Mouse (Mus musculus): ENCODE measurements around the gene Sbno2.

The Sbno2 gene

DNA sequence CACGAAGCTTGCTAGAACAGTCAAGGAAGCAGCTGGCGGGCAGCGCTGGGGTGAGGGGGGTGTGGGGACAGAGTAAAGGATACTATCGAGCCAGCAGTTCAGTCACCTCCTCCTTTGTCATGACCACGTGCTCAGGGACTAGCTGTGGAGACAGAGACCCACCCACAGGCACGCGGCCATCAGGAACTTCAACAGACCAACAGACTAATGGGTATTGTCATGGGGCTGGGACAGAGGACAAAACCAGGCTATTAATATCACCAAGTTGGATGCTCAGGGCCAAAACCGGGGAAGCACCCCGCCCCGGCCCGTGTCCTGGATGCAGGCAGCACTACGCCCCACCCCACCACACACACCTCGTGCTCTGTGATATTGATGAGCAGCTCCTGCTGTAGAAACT is 68.5 kb downstream of the Sbno2 start:
- DNase-seq (ENCODE audit: low spot score) = peak; percentile 75

- DNase-seq (ENCODE audit: low spot score) = no peak
Measured at GRCm38 (mm10) chr10:80035686-80036085, 69.7 kb downstream of the Sbno2 start.

- DNase-seq (ENCODE audit: low spot score) = peak; percentile 66
Measured at GRCm38 (mm10) chr10:80035148-80035547, 70.2 kb downstream of the Sbno2 start.

GRCm38 (mm10) chr10:80033511-80034391 is 71.6 kb downstream of the Sbno2 start:
- DNase-seq (ENCODE audit: low spot score) = peak; percentile 89

DNA sequence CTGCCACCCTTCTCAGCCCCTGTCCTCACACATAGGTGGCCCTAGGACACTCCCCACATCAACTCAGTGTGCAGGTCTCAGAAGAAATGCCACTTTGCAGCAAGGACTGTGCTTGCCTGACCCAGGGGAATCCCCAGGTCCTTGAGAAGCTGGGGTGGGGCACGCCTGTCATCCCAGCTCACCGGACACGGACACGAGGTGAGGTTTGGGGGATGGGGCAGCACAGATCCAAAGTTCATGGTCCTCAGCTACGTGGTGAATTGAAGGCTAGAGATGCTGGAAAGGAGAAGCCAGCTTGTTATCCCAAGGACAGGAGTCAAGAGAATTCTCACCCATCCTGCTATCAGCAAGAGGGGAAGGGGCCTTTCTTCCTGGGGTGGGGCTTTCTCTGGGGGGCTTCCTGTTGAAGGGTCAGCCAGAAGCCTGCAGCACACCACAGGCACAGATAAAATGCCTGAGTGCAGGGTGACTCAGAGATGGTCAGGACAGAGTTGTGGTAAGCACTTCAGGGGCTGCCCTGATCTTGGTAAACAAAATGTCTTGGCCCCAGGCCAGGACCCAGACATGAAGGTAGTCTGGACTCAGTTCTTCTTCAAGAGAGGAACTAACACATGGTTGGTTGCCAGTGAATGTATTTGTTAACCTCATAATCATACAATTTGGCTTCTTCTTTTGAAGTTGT is 72.4 kb downstream of the Sbno2 start:
- peak; percentile 86 for DNase-seq (ENCODE audit: low spot score)

GRCm38 (mm10) chr10:80030736-80031135 is 74.6 kb downstream of the Sbno2 start:
- no peak for DNase-seq (ENCODE audit: low spot score)

GRCm38 (mm10) chr10:80030191-80030590 is 75.2 kb downstream of the Sbno2 start:
- DNase-seq (ENCODE audit: low spot score) = no peak

DNA sequence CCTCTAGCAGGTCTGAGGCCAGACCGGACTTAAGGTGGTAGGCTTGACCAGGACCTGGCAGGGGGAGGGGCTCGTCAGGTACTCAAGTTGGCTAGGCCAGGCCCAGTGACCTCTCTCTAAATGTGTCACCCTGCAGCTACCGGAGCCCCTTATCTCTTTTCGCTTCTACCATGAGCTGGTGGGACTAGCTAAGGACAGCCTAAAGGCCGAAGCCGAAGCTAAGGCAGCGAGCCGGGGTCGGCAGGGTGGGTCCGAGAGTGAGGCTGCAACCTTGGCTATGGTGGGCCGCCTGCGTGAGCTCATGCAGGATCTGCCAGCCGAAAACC is 76.9 kb downstream of the Sbno2 start:
- no peak for DNase-seq (ENCODE audit: low spot score)

DNA sequence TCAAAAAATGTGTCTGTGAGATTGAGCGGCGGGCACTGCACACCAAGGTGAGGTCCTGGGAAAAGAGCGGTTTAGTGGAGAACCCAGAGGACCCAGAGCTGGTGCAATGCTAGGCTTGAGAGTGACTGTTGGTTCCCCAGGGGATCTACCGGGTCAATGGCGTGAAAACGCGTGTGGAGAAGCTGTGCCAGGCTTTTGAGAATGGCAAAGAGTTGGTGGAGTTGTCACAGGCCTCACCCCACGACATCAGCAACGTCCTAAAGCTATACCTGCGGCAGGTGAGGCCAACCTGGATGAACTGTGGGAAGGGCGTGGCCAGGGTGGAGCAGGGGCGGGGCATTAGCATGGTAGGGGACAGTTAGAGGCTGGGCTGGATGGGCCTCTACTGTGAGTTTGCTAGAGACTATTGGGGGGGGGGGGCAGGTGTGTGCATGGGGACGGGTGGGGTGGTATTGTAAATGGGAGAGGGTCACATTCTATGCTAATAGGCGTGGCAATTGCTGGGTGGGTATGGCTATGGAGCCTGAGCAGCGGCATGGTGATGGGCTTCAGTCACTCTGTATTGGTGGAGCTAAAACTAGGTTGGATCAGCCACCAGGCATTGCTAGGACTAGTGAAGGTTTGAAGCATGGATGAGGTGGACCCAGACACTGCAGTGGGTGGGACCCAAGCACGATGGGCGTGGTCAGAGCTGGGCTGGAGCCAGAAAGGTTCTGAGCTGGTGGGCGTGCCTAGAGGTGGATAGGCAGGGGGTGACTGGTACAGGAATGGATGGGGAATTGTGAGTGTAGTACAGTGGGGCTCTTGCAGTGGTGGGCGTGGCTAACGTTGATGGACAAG is 77.5 kb downstream of the Sbno2 start:
- DNase-seq (ENCODE audit: low spot score) = no peak

- no peak for DNase-seq (ENCODE audit: low spot score)
Measured at GRCm38 (mm10) chr10:80025889-80026288, 79.5 kb downstream of the Sbno2 start.

DNA sequence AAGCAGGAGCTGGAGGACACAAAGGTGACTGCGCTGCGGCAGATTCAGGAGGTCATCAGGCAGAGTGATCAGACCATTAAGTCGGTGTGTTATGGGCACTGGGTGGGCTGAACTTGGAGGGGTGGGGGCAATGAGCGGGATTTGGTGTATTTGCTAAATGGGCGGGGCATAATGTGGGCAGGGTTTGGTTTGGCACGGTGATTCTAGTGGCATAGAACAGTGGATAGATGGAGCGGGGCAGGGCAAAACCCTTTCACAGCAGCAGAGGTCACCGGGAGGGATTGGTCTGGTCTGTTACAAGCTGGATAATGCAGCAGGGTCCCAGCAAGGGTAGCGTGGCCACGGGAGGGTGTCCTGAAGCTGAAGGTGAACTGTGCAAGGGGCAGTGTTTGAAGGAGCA is 79.9 kb downstream of the Sbno2 start:
- no peak for DNase-seq (ENCODE audit: low spot score)

DNA sequence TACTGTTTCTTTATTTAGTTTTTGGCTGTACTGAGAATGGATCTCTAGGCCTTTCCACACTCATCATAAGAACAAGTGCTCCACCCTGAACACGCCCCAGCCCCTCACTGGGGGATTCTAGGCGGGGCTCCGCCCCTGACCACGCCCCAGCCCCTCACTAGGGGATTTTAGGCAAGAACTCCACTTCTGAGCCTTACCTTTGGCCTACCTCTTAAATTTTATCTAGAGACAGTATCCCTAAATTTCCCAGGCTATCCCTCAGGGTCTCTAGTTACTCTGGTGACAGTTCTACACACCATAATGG is 80.4 kb downstream of the Sbno2 start:
- no peak for DNase-seq (ENCODE audit: low spot score)

DNA sequence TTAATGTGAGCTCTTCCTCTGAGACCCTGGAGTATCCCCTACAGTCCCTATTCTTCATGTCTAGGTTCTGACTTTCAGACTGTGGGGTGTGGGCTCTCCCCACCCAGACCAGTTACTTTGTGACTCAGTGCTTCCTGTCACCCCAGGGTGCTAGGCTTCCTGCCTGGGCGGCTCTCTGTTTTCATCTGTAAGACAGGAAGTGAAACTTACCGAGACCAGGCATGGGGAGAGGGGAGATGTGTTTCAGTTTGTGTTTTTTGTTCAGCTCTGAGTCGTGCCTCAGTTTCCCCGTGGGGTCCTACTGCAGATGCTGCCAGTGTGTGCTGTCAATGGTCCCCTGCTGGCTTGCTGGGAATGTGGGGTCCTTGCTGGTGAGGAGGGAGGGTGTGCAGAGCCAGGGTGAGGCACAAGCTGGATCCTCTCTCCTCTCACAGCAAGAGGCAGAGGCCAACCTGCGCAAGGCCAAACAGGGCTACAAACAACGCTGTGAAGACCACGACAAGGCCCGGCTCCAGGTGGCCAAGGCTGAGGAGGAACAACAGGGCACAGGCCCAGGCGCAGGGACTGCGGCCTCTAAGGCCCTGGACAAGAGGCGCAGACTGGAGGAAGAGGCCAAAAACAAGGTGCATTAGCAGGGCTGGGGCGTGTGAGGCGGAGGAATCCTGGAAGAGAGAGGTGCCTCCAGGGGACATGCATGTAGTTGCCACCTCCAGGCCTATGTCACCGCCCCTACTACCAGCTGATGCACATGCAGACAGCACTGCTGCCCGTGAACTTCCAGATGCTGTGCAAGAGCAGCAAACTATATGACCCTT is 80.9 kb downstream of the Sbno2 start:
- no peak for DNase-seq (ENCODE audit: low spot score)

DNA sequence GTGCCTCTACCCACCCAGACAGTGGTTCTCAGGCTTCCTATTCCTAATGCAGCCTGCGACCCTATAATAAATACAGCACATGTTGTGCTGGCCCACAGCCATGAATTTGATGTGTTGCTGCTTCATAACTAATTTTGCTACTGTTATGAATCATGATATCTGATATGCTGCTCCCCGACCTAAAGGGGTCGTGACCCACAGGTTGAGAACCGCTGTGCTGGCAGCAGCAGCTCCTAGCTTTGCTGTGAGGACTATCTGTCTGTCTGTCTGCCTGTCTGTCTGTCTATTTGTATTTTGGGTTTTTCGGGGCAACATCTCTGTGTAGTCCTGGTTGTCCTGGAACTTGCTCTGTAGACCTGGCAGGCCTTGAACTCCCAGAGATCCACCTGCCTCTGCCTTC is 81.6 kb downstream of the Sbno2 start:
- DNase-seq (ENCODE audit: low spot score) = no peak

DNA sequence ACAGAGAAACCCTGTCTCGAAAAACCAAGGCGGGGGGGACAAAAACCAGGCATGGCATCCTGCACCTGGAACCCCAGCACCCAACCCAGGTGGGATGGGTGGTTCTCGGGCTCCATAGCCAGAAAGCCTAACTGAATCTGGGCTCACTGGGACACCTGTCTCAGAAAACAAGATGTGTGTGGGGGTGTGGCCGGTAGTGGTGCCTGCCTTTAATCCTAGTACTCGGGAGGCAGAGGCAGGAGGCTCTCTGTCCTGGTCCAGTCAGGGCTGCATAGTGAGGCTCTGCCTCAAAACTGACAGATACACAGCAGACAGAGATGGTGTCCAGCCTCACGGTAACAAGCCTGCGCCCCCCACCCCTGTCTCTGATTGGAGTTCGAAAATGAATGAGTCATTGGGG is 82.6 kb downstream of the Sbno2 start:
- no peak for DNase-seq (ENCODE audit: low spot score)

DNA sequence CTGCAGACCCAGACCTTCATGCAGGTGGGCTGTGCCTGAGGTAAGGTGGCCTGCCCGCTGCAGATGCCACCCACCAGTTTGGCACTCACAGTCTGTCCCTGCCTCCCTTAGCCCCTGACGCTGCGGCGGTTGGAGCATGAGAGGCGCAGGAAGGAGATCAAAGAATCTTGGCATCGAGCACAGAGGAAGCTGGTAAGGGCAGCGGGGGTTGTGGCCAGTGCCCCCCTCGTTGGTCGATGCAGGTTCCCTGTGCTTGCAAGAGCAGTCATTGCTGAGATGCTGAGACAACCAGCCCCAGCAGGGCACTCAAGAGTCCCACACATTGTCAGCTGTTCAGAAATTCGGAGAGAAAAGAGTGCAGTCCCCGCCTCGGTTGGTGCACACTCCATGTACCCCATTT is 83.2 kb downstream of the Sbno2 start:
- DNase-seq (ENCODE audit: low spot score) = no peak

- DNase-seq (ENCODE audit: low spot score) = no peak
Measured at GRCm38 (mm10) chr10:80021320-80021641, 84.1 kb downstream of the Sbno2 start.

GRCm38 (mm10) chr10:80020603-80021319 is 84.6 kb downstream of the Sbno2 start:
- no peak for DNase-seq (ENCODE audit: low spot score)

DNA sequence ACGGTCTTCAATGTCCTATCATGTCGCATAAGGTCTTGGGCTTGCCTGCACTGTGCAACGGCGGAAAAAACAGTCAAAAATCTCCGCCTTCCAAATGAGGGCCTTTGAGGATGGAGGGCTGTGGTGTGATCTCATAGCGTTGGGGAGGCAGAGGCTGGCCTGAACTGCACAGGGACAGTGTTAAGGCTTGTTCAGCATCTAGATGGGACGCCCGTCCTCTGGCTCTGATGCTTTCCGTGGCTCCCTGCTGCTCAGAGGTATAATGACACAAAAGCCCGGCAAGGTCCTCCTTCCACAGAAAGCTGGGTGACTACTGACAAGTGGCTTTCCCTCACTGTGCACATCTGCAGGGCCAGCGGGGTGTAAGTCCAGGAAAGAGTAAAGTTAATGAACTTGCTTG is 85.2 kb downstream of the Sbno2 start:
- DNase-seq (ENCODE audit: low spot score) = no peak

DNA sequence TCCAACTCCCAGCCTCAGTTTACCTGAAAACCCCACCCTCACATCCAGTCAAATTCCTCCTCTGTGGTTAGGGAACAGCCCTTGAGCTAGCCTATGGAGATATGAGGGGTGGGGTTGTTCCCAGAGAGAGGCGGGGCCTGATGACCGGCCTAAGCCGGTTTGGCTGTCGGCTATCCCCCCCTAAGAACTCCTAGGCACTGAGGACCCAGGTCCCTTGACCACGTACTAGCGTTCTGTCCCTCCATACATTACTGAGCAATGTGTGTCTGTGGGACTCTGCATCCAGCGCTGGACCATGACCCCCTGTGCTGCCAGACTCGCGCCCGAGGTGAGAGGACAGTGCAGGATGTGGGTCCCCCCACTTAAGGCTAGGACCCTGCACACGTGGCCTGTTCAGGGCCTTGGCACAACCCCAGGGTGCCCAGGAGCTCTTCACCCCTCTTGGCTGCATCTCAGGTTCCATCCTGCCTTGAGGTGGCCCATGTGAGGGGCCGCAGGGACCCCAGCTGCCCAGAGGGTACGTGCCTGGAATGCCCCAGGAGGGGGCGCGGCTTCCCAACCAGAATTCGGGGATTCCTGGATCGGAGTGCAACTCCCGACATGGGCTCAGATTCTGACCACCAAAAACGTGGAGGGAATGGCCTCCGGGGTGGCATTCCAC is 85.8 kb downstream of the Sbno2 start:
- no peak for DNase-seq (ENCODE audit: low spot score)

DNA sequence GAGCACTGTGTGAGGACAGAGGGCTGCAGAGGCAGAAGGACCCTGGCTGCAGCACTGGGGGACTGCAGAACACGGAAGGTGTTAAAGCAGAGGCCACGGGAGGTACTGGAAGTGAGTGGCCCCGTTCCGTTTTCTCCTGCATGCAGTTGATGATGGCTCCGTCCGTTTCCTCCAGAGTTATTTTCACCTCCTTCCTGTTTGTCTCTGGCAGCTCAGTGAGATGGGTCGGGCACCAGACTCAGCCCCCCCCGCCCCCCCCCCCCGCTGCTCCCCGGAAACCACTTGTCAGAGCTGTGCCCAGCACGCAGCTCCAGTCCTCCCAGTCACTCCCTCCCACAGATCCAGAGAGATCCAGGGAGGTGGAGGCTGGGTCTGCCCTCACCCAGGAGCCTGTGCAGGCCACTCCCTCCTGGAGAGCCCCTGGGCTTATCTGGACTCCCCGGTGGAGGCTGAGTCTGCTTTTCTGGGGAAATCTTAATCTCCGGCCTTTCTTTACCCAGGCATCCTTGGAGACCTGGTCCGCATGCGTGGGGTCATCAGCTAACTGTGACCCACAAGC is 86.6 kb downstream of the Sbno2 start:
- DNase-seq (ENCODE audit: low spot score) = peak; percentile 73

All from MN1 (cell line).